Mouse (Mus musculus): ENCODE measurements around the gene Plcl1.
A peak's percentile ranks its signal among the peaks of the same experiment; 100 is the strongest.

Plcl1 gene

GRCm38 (mm10) chr1:55704707-55705106 is 299.0 kb downstream of the Plcl1 start:
- no peak for DNase-seq (ENCODE audit: low spot score in 2 of 2)

- DNase-seq (ENCODE audit: low spot score in 2 of 2) = no peak
Measured at GRCm38 (mm10) chr1:55705173-55705572, 299.5 kb downstream of the Plcl1 start.

GRCm38 (mm10) chr1:55705756-55706155 is 300.0 kb downstream of the Plcl1 start:
- DNase-seq (ENCODE audit: low spot score in 2 of 2) = no peak

- no peak for DNase-seq (ENCODE audit: low spot score in 2 of 2)
Measured at GRCm38 (mm10) chr1:55706933-55707332, 301.2 kb downstream of the Plcl1 start.

GRCm38 (mm10) chr1:55717283-55717803 is 311.6 kb downstream of the Plcl1 start:
- DNase-seq (ENCODE audit: low spot score in 2 of 2) = no peak

- no peak for DNase-seq (ENCODE audit: low spot score in 2 of 2)
Measured at GRCm38 (mm10) chr1:55725428-55725827, 319.7 kb downstream of the Plcl1 start.

- DNase-seq (ENCODE audit: low spot score in 2 of 2) = no peak
Measured at GRCm38 (mm10) chr1:55729332-55729731, 323.6 kb downstream of the Plcl1 start.

GRCm38 (mm10) chr1:55732951-55733350 is 327.2 kb downstream of the Plcl1 start:
- DNase-seq (ENCODE audit: low spot score in 2 of 2) = no peak

GRCm38 (mm10) chr1:55736054-55736740 is 330.5 kb downstream of the Plcl1 start:
- peak; percentile 45 to 75 for DNase-seq (ENCODE audit: low spot score in 2 of 2)

GRCm38 (mm10) chr1:55736762-55737288 is 331.1 kb downstream of the Plcl1 start:
- no peak for DNase-seq (ENCODE audit: low spot score in 2 of 2)

- no peak for DNase-seq (ENCODE audit: low spot score in 2 of 2)
Measured at GRCm38 (mm10) chr1:55738746-55739365, 333.1 kb downstream of the Plcl1 start.

GRCm38 (mm10) chr1:55741885-55742284 is 336.2 kb downstream of the Plcl1 start:
- peak; percentile 21 to 31 for DNase-seq (ENCODE audit: low spot score in 2 of 2)

- DNase-seq (ENCODE audit: low spot score in 2 of 2) = no peak
Measured at GRCm38 (mm10) chr1:55748516-55748915, 342.8 kb downstream of the Plcl1 start.

GRCm38 (mm10) chr1:55749770-55750169 is 344.0 kb downstream of the Plcl1 start:
- no peak for DNase-seq (ENCODE audit: low spot score in 2 of 2)

GRCm38 (mm10) chr1:55755742-55756141 is 350.0 kb downstream of the Plcl1 start:
- peak in 1 of 2 experiments; percentile 23 for DNase-seq (ENCODE audit: low spot score in 2 of 2)

GRCm38 (mm10) chr1:55762284-55762683 is 356.6 kb downstream of the Plcl1 start:
- DNase-seq (ENCODE audit: low spot score in 2 of 2) = no peak

GRCm38 (mm10) chr1:55763171-55763570 is 357.4 kb downstream of the Plcl1 start:
- no peak for DNase-seq (ENCODE audit: low spot score in 2 of 2)

- no peak for DNase-seq (ENCODE audit: low spot score in 2 of 2)
Measured at GRCm38 (mm10) chr1:55766743-55767142, 361.0 kb downstream of the Plcl1 start.

GRCm38 (mm10) chr1:55770072-55770785 is 364.5 kb downstream of the Plcl1 start:
- no peak for DNase-seq (ENCODE audit: low spot score in 2 of 2)

GRCm38 (mm10) chr1:55792817-55793216 is 387.1 kb downstream of the Plcl1 start:
- DNase-seq (ENCODE audit: low spot score in 2 of 2) = peak; percentile 14 to 31
